19 mouse cellular contexts compared by ENCODE assay signal in genomic region chr13:20012621-20013020, GRCm38 (mm10).
DNase-seq lines count a peak whose midpoint lies in the region; ATAC-seq and TF ChIP-seq lines count a peak whose summit lies in the region.
"Had no signal": no experiment of that assay in that cellular context is flagged by ENCODE, and none has a peak within 500 bp of the region (broad histone marks: within the 10 kb centered on the region; RNA-seq: fewer than 3 reads in every experiment).

No protein-coding gene starts in this region.

- 38% methylated on average over 3 of the region's 3 CpGs for WGBS in lung, postnatal 0 days
- WGBS in lung, adult 2 months = 41% methylated on average over 3 of the region's 3 CpGs
- 50% methylated on average over 3 of the region's 3 CpGs for WGBS in forebrain, embryonic 16.5 days

- no peak for TF ChIP-seq POLR2A in lung, adult 2 months (IDR thresholded peaks at IDR 0.05; ENCODE audit: borderline replicate concordance, extremely low read depth, low read depth, low read length)

- no peak overlapping the region for H3K4me3 ChIP-seq in lung, postnatal 0 days (ENCODE audit: low read depth, low read length)
- no peak overlapping the region for H3K4me3 ChIP-seq in lung, adult 2 months (replicated peaks; ENCODE audit: extremely low read depth, low read depth, low read length)
- H3K4me3 ChIP-seq in forebrain, embryonic 16.5 days (replicated peaks; ENCODE audit: low read length) = no peak overlapping the region
- H3K4me3 ChIP-seq: forebrain, embryonic 12.5 days; heart, embryonic 12.5 days; limb, embryonic 10.5 days; midbrain, embryonic 12.5 days had no signal

- no peaks in the 10 kb centered on the region for H3K4me1 ChIP-seq in lung, postnatal 0 days (ENCODE audit: insufficient read depth, low read depth, low read length)
- no peaks in the 10 kb centered on the region for H3K4me1 ChIP-seq in lung, adult 2 months (ENCODE audit: control insufficient read depth, insufficient read depth, low read length)
- H3K4me1 ChIP-seq in forebrain, embryonic 16.5 days (replicated peaks; ENCODE audit: control insufficient read depth, insufficient read depth, low read length) = no peaks in the 10 kb centered on the region
- H3K4me1 ChIP-seq: forebrain, embryonic 12.5 days; heart, embryonic 12.5 days; limb, embryonic 10.5 days; midbrain, embryonic 12.5 days had no signal

- H3K4me2 ChIP-seq in lung, postnatal 0 days (replicated peaks; ENCODE audit: low read depth, low read length) = no peak overlapping the region
- H3K4me2 ChIP-seq in forebrain, embryonic 16.5 days (ENCODE audit: low read length) = no peak overlapping the region
- H3K4me2 ChIP-seq: forebrain, embryonic 12.5 days; heart, embryonic 12.5 days; midbrain, embryonic 12.5 days had no signal

- TF ChIP-seq EP300 in lung, postnatal 0 days (IDR thresholded peaks at IDR 0.05) = no peak

- no peak for ATAC-seq in lung, postnatal 0 days
- ATAC-seq in forebrain, embryonic 16.5 days = no peak

- H3K27me3 ChIP-seq in lung, postnatal 0 days (replicated peaks; ENCODE audit: insufficient read depth, low read length) = no peaks in the 10 kb centered on the region
- H3K27me3 ChIP-seq in forebrain, embryonic 16.5 days (replicated peaks; ENCODE audit: control insufficient read depth, insufficient read depth, low read length) = no peaks in the 10 kb centered on the region
- H3K27me3 ChIP-seq: forebrain, embryonic 12.5 days; heart, embryonic 12.5 days; midbrain, embryonic 12.5 days had no signal

- no peaks in the 10 kb centered on the region for H3K36me3 ChIP-seq in lung, postnatal 0 days (ENCODE audit: insufficient read depth, low read length)
- no peaks in the 10 kb centered on the region for H3K36me3 ChIP-seq in forebrain, embryonic 16.5 days (ENCODE audit: control insufficient read depth, insufficient read depth)
- H3K36me3 ChIP-seq: forebrain, embryonic 12.5 days; G1E; heart, embryonic 12.5 days; limb, embryonic 10.5 days; midbrain, embryonic 12.5 days had no signal

- H3K9me3 ChIP-seq in lung, postnatal 0 days (ENCODE audit: low read length) = no peaks in the 10 kb centered on the region
- H3K9me3 ChIP-seq in forebrain, embryonic 16.5 days (ENCODE audit: control insufficient read depth, low read length) = no peaks in the 10 kb centered on the region
- H3K9me3 ChIP-seq: forebrain, embryonic 12.5 days; G1E; heart, embryonic 12.5 days; limb, embryonic 10.5 days; midbrain, embryonic 12.5 days had no signal

- DNase-seq in kidney, adult 11 months = peak; percentile 3
- DNase-seq in kidney, adult 18-20 months = no peak
- DNase-seq in lung, postnatal 0 days (ENCODE audit: low spot score) = peak; percentile 7
- no peak for DNase-seq in lung, adult 2 months
- DNase-seq in adrenal gland, adult 8-10 months = peak; percentile 23
- DNase-seq in kidney, postnatal 14 days = peak; percentile 55
- DNase-seq in gastrocnemius, adult 18-20 months (ENCODE audit: low spot score) = no peak
- DNase-seq: cerebellum, adult 2 months; heart, postnatal 4 days; lung, postnatal 36 days; right cerebral cortex, postnatal 4 days; thymus, adult 2 months had no signal

- H3K27ac ChIP-seq in lung, postnatal 0 days (ENCODE audit: low read length) = no peak overlapping the region
- H3K27ac ChIP-seq in forebrain, embryonic 16.5 days (ENCODE audit: low read length) = no peak overlapping the region
- H3K27ac ChIP-seq: forebrain, embryonic 12.5 days; limb, embryonic 10.5 days; liver, embryonic 14.5 days; midbrain, embryonic 12.5 days had no signal

- H3K9ac ChIP-seq in lung, postnatal 0 days (replicated peaks; ENCODE audit: low read depth) = no peak overlapping the region
- H3K9ac ChIP-seq in forebrain, embryonic 16.5 days (replicated peaks; ENCODE audit: low read depth, low read length) = no peak overlapping the region
- H3K9ac ChIP-seq: forebrain, embryonic 12.5 days; heart, embryonic 12.5 days; liver, embryonic 14.5 days; midbrain, embryonic 12.5 days had no signal

- no peak for TF ChIP-seq CTCF in lung, postnatal 0 days (IDR thresholded peaks at IDR 0.05)
- TF ChIP-seq CTCF in lung, adult 2 months (IDR thresholded peaks at IDR 0.05; ENCODE audit: insufficient read depth, low read length) = no peak

Comparison
In these comparisons a context has a peak if more than half of its experiments do, and no peak if none do; other contexts are left out.
1. DNase-seq: peak in kidney, adult 11 months (single experiment), lung, postnatal 0 days (single experiment), adrenal gland, adult 8-10 months (single experiment) and kidney, postnatal 14 days (single experiment); none in kidney, adult 18-20 months (single experiment), lung, adult 2 months (single experiment) and gastrocnemius, adult 18-20 months (single experiment).